Mouse (Mus musculus) hindbrain, embryonic 12.5 days (tissue): ENCODE measurements around the gene Csk. TPM values are rescaled to one million over a fixed set of nuclear protein-coding genes. Genes with fewer than 3 reads are reported as not detected.

Experiments used
- ATAC-seq: fragments of 200-750 bp; cut with Nextera tagmentation; 2 replicates; pipeline ENCODE4 v1.8.0; 2017; ENCODE audit warnings: moderate TSS enrichment; ENCODE audit not compliant: low FRiP score
- H3K27ac ChIP-seq: fragments of 300-500 bp; sonication (generic); 2 replicates; pipeline ENCODE4 v1.5.1; 2016; ENCODE audit warnings: mild to moderate bottlenecking
- H3K27me3 ChIP-seq: fragments of 300-500 bp; sonication (generic); 2 replicates; pipeline ENCODE4 v1.6.1; 2016; ENCODE audit warnings: mild to moderate bottlenecking
- H3K36me3 ChIP-seq: fragments of 300-500 bp; sonication (generic); 2 replicates; pipeline ENCODE4 v1.6.1; 2016; ENCODE audit warnings: mild to moderate bottlenecking
- H3K4me1 ChIP-seq: fragments of 300-500 bp; sonication (generic); 2 replicates; pipeline ENCODE4 v1.6.1; 2016
- H3K4me2 ChIP-seq: fragments of 300-500 bp; sonication (generic); replicated peaks from 2 replicates; pipeline ENCODE4 v1.6.1; 2016; ENCODE audit warnings: mild to moderate bottlenecking
- H3K4me3 ChIP-seq: fragments of 300-500 bp; sonication (generic); 2 replicates; pipeline ENCODE4 v1.5.1; 2016; ENCODE audit warnings: mild to moderate bottlenecking
- H3K9ac ChIP-seq: fragments of 300-500 bp; sonication (generic); 2 replicates; pipeline ENCODE4 v1.6.1; 2016; ENCODE audit warnings: mild to moderate bottlenecking, moderate library complexity
- H3K9me3 ChIP-seq: fragments of 300-500 bp; sonication (generic); replicated peaks from 2 replicates; pipeline ENCODE4 v1.6.1; 2016; ENCODE audit warnings: mild to moderate bottlenecking
- WGBS: fragments of 180-500 bp; shearing (Covaris S2); methylation state at CpG from one replicate; pipeline ENCODE4 v1.1.7; 2016; 5-methylcytosine and 5-hydroxymethylcytosine counted together
- polyA plus RNA-seq: library from polyadenylated mRNA; unstranded; fragments of >200 nt; fragmentation: Nextera tagmentation; extraction: Ambion mirVana; gene quantifications from 2 replicates; pipeline ENCODE4 v1.2.1, GENCODE M21; 2016

Csk gene
- polyA plus RNA-seq, 1 experiment from 2014 or later = 41.6 TPM

DNA sequence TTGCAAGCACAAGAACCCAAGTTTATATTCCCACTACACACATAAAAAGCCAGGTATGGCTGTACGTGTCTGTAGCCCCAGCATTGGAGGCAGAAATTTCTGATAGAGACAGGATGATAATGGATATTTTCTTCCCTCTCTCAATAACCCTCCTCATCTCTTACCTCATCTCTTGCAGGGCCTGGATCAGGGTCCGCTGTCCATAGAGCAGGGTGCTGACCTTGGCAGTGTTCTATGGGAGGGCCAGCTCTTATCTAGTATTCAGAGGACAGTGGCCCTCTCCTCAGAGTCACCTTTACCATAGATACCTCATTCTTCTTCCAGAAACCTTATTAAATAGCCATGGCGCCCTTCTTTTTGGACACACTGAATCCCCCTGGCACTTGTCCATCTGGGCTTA, 43.6 kb downstream of the Csk start:
- no peaks in the 10 kb centered on the region for H3K36me3 ChIP-seq
- no peaks in the 10 kb centered on the region for H3K9me3 ChIP-seq
- no peak overlapping the region for H3K4me2 ChIP-seq
- H3K9ac ChIP-seq = no peak overlapping the region
- peaks cover 11% of the 10 kb centered on the region for H3K4me1 ChIP-seq
- no peak overlapping the region for H3K27ac ChIP-seq
- WGBS = 67% methylated on average over 3 of the region's 3 CpGs
- peaks cover 23% of the 10 kb centered on the region for H3K27me3 ChIP-seq
- no peak for ATAC-seq
- H3K4me3 ChIP-seq = no peak overlapping the region

GRCm38 (mm10) chr9:57606139-57606851, 47.1 kb downstream of the Csk start, which contains the start of gene Cplx3:
Gene Cplx3, minus strand, starts transcription at chr9:57606281.
- Histone ChIP-seq H3K27ac (no peak within 1 kb of the TSS), H3K9ac (no peak within 1 kb of the TSS), H3K9me3 (no peaks in the 10 kb centered on the region), H3K36me3 (no peaks in the 10 kb centered on the region), H3K4me1 (peaks cover 15% of the 10 kb centered on the region), H3K27me3 (peaks cover 29% of the 10 kb centered on the region), H3K4me2 (peak within 1 kb of the TSS; percentile 33), H3K4me3 (no peak within 1 kb of the TSS)
- ATAC-seq = peak; percentile 43; the same call in 1 of the 2 replicates
- 6% methylated on average over 24 of the region's 24 CpGs for WGBS

DNA sequence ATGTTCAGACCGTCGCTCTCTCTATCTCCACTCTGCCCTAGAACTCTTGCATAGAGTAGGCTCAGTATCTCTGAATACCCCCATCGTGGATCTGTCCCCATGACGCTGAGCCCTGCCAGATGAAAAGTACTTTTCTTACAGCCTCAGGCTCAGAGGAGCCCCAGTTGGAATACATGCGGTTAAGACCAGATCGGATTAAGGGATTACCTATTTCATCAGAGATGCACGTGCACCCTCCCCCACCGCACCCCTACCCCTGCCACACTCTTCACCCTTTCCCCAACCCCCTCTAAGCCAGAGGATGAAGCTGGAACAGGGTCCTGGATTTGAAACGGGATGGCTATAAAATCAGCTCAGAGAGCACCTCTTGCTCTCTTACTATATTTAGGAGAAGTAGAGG, 47.9 kb downstream of the Csk start:
- peaks cover 29% of the 10 kb centered on the region for H3K27me3 ChIP-seq
- H3K9me3 ChIP-seq = no peaks in the 10 kb centered on the region
- no peak overlapping the region for H3K4me3 ChIP-seq
- no peak for ATAC-seq
- H3K4me2 ChIP-seq = no peak overlapping the region
- H3K4me1 ChIP-seq = peaks cover 23% of the 10 kb centered on the region
- H3K27ac ChIP-seq = no peak overlapping the region
- WGBS = 18% methylated on average over 9 of the region's 9 CpGs
- H3K36me3 ChIP-seq = no peaks in the 10 kb centered on the region
- no peak overlapping the region for H3K9ac ChIP-seq

DNA sequence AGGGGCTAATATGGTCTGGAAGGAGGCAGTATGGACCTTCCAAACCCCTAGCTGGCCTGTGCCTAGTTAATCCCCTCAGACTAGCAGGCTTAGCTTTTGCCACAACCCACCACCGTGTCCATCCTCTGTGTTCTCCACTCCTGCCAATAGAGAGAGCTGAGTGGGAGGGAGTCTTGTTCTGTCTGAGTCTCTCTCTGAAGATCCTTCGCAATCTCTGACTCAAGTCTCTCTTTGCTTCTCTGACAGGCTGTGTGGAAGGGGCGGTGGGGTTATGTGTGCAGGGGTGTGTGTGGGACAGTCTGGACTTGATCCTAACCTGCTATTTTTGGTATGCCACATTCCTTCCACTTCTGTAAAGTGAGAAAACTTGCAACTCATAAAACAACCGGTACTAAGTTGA, 48.6 kb downstream of the Csk start:
- Histone ChIP-seq H3K9ac (no peak overlapping the region), H3K27me3 (peaks cover 29% of the 10 kb centered on the region), H3K4me3 (no peak overlapping the region), H3K4me2 (no peak overlapping the region), H3K27ac (no peak overlapping the region), H3K9me3 (no peaks in the 10 kb centered on the region), H3K4me1 (peaks cover 25% of the 10 kb centered on the region), H3K36me3 (no peaks in the 10 kb centered on the region)
- 82% methylated on average over 4 of the region's 4 CpGs for WGBS
- no peak for ATAC-seq

DNA sequence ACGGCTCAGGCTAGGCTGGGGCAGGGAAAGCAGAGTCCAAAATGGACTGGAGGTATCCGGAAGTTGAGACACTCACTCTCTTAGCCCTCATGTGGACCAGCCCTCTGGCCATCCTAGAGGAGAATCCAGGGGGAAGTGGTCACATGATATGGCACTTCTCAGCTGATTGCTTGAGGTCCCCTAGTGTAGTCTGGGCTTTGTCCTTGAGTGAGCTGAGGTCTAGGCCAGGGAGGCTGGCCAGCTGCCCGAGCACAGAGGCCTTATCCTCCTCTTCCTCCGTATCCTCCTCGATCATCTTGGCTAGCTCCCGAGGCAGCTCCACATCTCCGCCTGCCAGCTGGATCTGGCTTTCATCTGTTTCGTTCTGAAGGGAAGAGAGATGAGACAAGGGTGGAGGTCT, 51.3 kb downstream of the Csk start:
- 75% methylated on average over 8 of the region's 8 CpGs for WGBS
- H3K9me3 ChIP-seq = no peaks in the 10 kb centered on the region
- H3K4me1 ChIP-seq = peaks cover 50% of the 10 kb centered on the region
- H3K36me3 ChIP-seq = no peaks in the 10 kb centered on the region
- peaks cover 26% of the 10 kb centered on the region for H3K27me3 ChIP-seq
- ATAC-seq = no peak
- no peak overlapping the region for H3K27ac ChIP-seq
- H3K4me2 ChIP-seq = no peak overlapping the region
- H3K4me3 ChIP-seq = no peak overlapping the region
- H3K9ac ChIP-seq = no peak overlapping the region

- no peak overlapping the region for H3K4me3 ChIP-seq
- 78% methylated on average over 2 of the region's 2 CpGs for WGBS
- H3K36me3 ChIP-seq = no peaks in the 10 kb centered on the region
- no peak overlapping the region for H3K27ac ChIP-seq
- ATAC-seq = no peak
- peak overlapping the region; percentile 13; the same call in 1 of the 2 replicates for H3K9ac ChIP-seq
- peaks cover 19% of the 10 kb centered on the region for H3K27me3 ChIP-seq
- H3K9me3 ChIP-seq = no peaks in the 10 kb centered on the region
- no peak overlapping the region for H3K4me2 ChIP-seq
- H3K4me1 ChIP-seq = peaks cover 43% of the 10 kb centered on the region
These were observed 52.1 kb downstream of the Csk start for GRCm38 (mm10) chr9:57601353-57601706.

DNA sequence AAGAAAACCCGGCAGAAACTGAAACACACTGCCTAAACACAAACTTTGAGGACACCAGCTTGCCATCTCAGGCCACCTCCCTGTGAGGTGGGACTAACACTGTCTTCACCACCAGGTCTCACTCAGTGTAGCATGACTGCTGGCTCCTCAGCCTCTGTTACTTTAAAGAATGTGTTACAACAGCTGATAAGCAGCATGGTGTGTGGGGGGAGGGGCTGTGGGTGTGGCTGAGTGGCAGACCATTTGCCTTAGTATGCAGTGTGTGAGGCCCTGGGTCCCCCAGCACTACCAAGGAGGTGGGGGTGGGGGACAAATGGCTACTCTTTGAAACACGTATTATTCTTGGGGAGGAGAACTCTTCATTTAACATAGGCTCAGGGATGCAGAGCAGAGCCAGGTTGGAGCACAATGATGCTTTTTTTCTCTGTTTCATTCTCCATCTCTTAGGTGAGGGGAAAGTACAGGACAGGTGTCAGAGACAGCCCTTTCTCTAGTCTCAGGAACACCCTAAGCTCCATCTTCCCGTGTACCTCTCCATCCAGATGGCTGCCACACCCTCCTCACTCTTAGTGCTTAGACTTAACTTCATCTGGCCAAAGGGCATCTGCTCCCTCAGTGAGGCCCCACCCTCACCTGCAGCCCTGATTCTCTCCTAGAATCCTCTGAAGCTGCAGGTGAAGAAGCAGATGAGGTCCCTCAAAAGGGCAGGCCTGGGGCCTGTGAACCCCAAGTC, 52.6 kb downstream of the Csk start:
- no peaks in the 10 kb centered on the region for H3K36me3 ChIP-seq
- no peak overlapping the region for H3K27ac ChIP-seq
- 0 out of 2 replicates have a peak, but pooled peaks have one; percentile 58 for ATAC-seq
- 4% methylated on average over 3 of the region's 3 CpGs for WGBS
- H3K4me3 ChIP-seq = no peak overlapping the region
- peak overlapping the region; percentile 13; the same call in 1 of the 2 replicates for H3K9ac ChIP-seq
- peaks cover 13% of the 10 kb centered on the region for H3K27me3 ChIP-seq
- no peaks in the 10 kb centered on the region for H3K9me3 ChIP-seq
- H3K4me1 ChIP-seq = peaks cover 39% of the 10 kb centered on the region
- H3K4me2 ChIP-seq = no peak overlapping the region

DNA sequence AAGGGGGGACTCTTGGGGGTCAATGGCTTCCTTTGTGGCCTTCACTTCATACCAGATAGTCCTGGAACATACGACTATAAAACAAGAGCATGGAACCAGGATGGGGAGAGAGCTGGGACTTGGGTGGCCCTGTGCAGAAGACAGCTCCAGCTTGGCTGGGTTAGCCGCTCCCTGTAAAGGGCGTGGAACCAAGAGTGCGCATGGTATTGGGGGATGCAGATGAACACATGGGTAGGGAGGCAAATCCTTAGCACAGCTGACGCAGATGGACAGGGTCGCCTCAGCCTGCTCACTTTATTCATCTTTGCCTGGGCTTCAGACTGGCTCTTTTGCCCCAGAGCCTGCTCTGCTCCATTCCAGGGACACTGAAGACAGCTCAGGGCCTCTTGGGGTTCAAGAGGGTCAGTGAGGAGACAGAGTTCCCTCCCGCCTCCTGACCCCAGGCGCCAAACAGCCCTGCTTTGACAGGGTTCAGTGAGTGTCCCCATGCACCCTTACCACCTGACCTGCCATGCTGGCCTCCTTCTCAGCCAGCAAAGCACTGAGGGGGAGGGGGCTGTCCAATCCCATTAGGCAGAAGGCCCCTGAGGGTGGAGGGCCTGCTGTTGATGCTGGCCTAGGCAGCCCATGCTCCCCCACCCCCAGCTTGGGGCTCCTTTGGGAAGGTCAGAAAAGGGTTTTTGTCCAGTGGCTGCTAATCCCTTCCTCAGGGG, 54.4 kb downstream of the Csk start:
- Histone ChIP-seq H3K27ac (no peak overlapping the region), H3K36me3 (peaks cover 10% of the 10 kb centered on the region), H3K4me2 (no peak overlapping the region), H3K27me3 (no peaks in the 10 kb centered on the region), H3K4me1 (peaks cover 39% of the 10 kb centered on the region), H3K9me3 (no peaks in the 10 kb centered on the region), H3K4me3 (no peak overlapping the region), H3K9ac (no peak overlapping the region)
- peak; percentile 38 for ATAC-seq
- 47% methylated on average over 8 of the region's 8 CpGs for WGBS

GRCm38 (mm10) chr9:57597929-57598382, 55.5 kb downstream of the Csk start:
- ATAC-seq = peak; percentile 58; the same call in 1 of the 2 replicates
- peaks cover 20% of the 10 kb centered on the region for H3K36me3 ChIP-seq
- H3K4me2 ChIP-seq = no peak overlapping the region
- no peak overlapping the region for H3K4me3 ChIP-seq
- no peaks in the 10 kb centered on the region for H3K9me3 ChIP-seq
- peak overlapping the region; percentile 36; the same call in 1 of the 2 replicates for H3K27ac ChIP-seq
- peaks cover 42% of the 10 kb centered on the region for H3K4me1 ChIP-seq
- no peaks in the 10 kb centered on the region for H3K27me3 ChIP-seq
- no peak overlapping the region for H3K9ac ChIP-seq
- 18% methylated on average over 4 of the region's 4 CpGs for WGBS

GRCm38 (mm10) chr9:57597265-57597664, 56.2 kb downstream of the Csk start:
- Histone ChIP-seq H3K9ac (no peak overlapping the region), H3K4me2 (no peak overlapping the region), H3K36me3 (peaks cover 25% of the 10 kb centered on the region), H3K27ac (0 out of 2 replicates have a peak overlapping the region, but pooled peaks have one; percentile 36), H3K9me3 (no peaks in the 10 kb centered on the region), H3K4me1 (peaks cover 42% of the 10 kb centered on the region), H3K4me3 (no peak overlapping the region), H3K27me3 (no peaks in the 10 kb centered on the region)
- no peak for ATAC-seq
- 85% methylated on average over 8 of the region's 8 CpGs for WGBS

GRCm38 (mm10) chr9:57594174-57594509, 59.3 kb downstream of the Csk start:
- no peak overlapping the region for H3K4me2 ChIP-seq
- no peak for ATAC-seq
- H3K27ac ChIP-seq = no peak overlapping the region
- no peak overlapping the region for H3K4me3 ChIP-seq
- peaks cover 36% of the 10 kb centered on the region for H3K4me1 ChIP-seq
- H3K9me3 ChIP-seq = no peaks in the 10 kb centered on the region
- no peaks in the 10 kb centered on the region for H3K27me3 ChIP-seq
- 56% methylated on average over 9 of the region's 9 CpGs for WGBS
- no peak overlapping the region for H3K9ac ChIP-seq
- H3K36me3 ChIP-seq = peaks cover 25% of the 10 kb centered on the region

DNA sequence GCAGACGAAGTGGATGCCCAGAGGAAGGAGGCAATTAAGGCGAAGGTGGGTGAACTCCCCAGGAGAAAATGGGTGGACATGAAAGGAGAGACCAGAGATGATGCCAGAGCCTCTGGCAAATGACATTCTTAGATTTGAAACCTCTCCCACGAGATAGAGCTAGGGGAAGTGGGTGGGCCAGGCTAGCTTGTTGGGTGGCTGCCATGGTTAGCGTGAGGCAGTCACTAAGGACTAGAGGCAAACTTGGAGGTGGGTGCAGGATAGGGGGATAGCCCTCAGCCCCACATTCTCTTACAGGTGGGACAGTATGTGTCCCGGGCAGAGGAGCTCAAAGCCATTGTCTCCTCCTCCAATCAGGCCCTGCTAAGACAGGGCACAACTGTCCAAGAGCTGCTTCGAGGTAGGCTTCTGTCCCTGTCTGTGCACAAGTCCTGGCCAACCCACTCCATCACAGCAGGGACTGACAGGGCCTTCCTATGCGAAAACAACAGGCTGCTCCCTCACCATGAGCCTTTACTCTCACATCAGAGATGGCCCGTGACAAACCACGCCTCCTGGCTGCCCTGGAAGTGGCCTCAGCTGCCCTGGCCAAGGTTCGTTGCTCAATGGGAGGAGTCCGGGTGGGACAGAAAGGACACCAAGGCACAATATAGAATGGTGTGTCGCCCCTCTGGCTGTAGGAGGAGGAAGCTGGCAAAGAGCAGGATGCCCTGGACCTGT, 59.8 kb downstream of the Csk start:
- Histone ChIP-seq H3K4me2 (no peak overlapping the region), H3K4me3 (no peak overlapping the region), H3K36me3 (peaks cover 25% of the 10 kb centered on the region), H3K9me3 (no peaks in the 10 kb centered on the region), H3K9ac (no peak overlapping the region), H3K27ac (no peak overlapping the region), H3K27me3 (no peaks in the 10 kb centered on the region), H3K4me1 (peaks cover 36% of the 10 kb centered on the region)
- 43% methylated on average over 12 of the region's 12 CpGs for WGBS
- no peak for ATAC-seq
